Mouse (Mus musculus) brain, embryonic 14.5 days (tissue): ENCODE data around the gene 3110082I17Rik. TPM values are rescaled to one million over a fixed set of nuclear protein-coding genes. Genes with fewer than 3 reads are reported as not detected.
"Not testable (repeated sequence)": the region's sequence is repeated elsewhere in the genome, so short reads cannot be mapped to it uniquely, and the experiment has no call there.

Experiments
- DNase-seq: peaks from one replicate; pipeline ENCODE4 v3.0.0-alpha.2; 2011; ENCODE audit warnings: low read depth
- CTCF ChIP-seq: fragments of 200-500 bp; IDR thresholded peaks from 2 replicates; pipeline ENCODE4 v1.5.1; 2012; ENCODE audit warnings: inconsistent platforms, mild to moderate bottlenecking, moderate library complexity, borderline replicate concordance; ENCODE audit not compliant: insufficient read depth, insufficient read length; ENCODE audit errors: extremely low read depth
- POLR2A ChIP-seq: fragments of 200-500 bp; IDR thresholded peaks from 2 replicates; pipeline ENCODE4 v1.6.1; 2012; ENCODE audit warnings: mild to moderate bottlenecking, inconsistent platforms, borderline replicate concordance; ENCODE audit not compliant: poor library complexity, insufficient read depth, insufficient read length, severe bottlenecking; ENCODE audit errors: extremely low read depth
- polyA plus RNA-seq: library from polyadenylated mRNA; depleted of rRNA; stranded (reverse); fragments of >200 nt; gene quantifications from 2 replicates; pipeline ENCODE4 v1.2.3, GENCODE M21; 2012

3110082I17Rik gene
- polyA plus RNA-seq, 1 experiment: 12.3 TPM

DNA sequence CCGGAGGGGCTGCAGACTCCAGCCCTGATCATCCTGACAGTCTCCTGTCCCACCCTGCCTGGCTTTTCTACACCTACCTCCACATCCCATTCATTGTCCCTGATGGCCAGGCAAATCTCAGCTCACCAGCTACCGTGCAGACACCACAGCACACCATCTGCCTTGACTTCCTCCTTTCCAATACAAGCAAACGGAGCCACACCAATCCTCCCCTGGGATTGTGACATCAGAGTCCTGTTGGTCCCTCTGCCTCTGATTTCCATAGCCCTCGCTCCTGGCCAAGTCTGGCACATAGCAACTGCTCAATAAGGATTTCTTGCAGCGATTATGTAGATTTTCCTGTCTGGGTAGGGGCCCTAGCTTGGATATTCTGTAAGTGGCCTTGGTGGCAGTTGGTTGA, 109.2 kb downstream of the 3110082I17Rik start, which contains the start of gene Cox19:
Gene Cox19, minus strand, starts transcription at position 285 of the 400 bp plus-strand sequence.
- DNase-seq: peak; percentile 12
- TF ChIP-seq POLR2A (no peak), CTCF (no peak)

DNA sequence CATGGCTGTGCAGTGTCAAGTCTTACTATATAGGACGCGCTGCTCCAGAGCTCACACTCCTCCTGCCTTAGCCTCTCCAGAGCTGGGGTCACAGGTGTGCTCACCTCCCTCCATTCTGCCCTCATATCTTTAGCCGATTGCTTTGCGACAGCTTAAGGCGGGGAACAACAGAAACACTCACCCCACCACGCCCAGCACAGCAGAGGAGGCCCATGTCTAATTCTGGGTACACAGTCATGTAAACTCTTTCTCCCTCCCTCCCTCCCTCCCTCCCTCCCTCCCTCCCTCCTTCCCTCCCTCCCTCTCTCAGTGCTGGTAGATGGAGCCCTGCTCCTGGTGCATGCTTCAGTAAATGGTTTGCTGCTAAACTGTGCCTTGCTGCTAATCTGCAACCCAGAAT, 110.6 kb downstream of the 3110082I17Rik start:
- DNase-seq: no peak
- TF ChIP-seq POLR2A (no peak), CTCF (no peak)

DNA sequence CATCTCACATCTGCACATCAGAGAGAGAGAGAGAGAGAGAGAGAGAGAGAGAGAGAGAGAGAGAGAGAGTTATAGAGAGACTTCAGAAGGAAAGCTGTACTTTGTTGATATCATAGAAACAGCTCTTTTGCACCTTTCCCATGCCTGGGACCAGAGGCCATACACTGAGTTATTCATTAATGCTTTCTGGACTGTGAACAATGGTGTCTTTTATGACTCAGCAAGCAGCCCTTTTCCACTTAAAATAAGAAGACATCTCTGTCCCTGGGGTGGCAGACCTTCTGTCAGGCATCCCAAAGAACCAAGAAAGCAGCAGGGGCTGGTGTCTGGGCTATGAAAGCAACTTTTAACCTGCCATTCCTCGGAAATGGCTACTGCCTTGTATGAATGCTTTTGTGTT, 113.1 kb downstream of the 3110082I17Rik start:
- TF ChIP-seq CTCF: no peak
- TF ChIP-seq POLR2A: no peak
- no peak for DNase-seq

DNA sequence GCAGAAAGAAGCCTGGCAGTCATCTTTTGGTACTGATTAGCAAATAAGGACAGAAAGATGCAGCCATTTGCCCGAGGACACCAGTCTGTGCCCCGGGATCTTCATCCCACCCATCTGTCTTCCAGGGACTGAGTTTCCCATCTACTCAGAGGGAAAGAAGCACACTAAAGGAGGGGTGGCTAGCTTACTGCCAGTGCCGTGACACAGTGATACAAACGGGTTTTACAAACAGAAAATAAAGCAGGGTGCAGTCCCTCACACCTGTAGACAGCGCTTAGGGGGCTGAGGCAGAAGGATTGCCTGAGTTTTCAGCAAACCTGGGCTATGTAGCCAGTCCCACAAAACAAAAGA, 115.0 kb downstream of the 3110082I17Rik start:
- no peak for DNase-seq
- TF ChIP-seq POLR2A: no peak
- no peak for TF ChIP-seq CTCF

DNA sequence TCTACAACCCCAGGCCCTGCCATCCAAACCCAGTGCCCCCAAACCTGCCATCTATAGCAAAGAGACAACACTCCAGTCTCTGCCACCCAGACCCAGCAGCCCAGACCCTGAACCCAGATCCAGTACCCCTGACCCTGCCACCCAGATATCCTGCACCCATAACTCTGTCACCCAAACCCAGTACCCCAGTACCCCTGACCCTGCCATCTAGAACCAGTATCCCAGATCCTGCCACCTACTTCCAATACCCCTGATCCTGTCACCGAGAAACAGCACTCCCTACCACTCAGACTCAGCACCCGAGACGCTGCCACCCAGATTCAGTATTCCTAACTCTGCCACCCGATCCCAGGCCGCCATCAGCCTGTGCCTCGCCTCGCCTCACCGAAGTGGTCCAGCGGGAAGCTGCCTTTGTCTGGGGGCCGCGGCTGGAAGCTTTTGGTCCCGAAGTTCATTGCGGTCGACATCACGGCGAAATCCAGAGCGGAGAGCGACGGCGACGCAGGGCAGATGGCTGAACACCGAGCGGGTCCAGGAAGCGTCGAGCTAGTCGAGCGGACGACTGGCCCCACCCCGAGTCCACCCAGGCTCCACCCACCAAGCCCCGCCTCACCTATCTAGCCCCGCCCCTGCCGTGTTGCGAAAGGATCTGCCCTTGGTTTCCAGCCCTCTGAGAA, 115.5 kb downstream of the 3110082I17Rik start:
- TF ChIP-seq CTCF (no peak), POLR2A (peak; percentile 50; the same call in 1 of the 2 replicates)
- DNase-seq: peak; percentile 97

DNA sequence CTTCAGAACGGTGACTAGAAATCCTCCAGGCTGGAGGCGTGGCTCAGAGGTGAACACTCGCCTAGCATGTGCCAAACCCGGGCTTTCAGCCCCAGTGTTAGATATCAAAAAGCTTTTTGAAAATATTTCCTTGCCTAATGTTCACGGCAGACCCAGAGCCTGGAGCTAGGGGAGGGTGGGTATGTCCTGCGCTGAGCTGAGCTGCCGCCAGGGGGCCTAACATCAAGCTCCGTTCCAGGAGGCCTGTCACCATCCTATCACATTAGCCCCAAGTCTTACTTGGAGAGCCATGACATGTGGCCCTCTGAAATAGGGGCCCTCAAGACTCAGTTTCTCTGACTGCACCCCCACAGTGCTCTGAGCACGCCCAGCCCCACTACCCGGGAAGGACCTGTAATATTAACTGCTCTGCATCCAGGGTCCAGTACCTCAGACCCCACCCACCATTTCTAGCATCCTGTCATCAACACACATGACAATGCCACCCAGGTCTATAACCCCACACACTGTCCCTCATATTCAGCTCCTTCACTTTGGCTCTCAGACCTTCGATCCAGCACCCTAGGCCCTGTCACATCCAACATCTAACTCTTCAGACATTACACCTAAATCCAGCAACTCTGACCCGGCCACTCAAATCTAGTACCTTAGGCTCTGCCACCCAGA, 116.2 kb downstream of the 3110082I17Rik start:
- TF ChIP-seq POLR2A (no peak), CTCF (peak; percentile 97)
- DNase-seq: peak; percentile 90

DNA sequence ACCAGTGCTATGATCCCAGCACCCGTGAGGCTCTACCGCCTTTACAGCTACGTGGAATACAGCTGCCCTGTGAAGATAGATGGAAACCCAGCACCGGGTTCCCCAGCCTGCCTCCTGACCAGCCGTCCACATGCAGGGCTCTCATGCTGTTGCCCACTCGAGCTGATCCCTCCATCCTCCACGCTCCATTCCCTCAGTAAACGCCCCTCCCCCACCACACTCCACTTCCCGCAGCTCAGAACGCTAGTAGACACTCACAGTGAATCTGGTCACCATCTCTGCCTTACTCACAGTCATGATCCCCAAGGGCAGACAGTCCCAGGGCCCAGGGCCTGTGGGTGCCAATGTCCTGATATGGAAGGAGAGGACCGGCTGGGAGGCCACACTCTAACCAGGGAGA, 121.4 kb downstream of the 3110082I17Rik start:
- TF ChIP-seq POLR2A (no peak), CTCF (no peak)
- no peak for DNase-seq

DNA sequence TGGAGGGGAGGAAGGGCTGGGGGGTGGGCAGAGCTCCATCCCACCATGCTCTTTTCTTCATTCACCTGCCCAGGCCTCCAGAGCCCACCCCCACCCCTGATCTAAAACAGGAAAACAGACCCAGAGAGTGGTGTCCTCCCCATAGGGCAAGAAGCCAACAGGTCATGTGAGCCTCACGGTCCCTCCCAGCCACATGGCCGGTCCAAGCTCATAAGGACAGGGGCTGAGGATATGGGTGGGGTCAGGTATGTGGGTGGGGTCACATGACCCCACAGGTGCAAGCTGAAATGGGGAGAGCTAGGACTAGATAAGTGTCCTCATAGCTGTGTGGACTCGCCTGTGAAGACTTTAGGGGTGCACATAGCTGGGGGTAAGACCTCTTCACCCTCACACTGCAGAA, 121.9 kb downstream of the 3110082I17Rik start:
- no peak for DNase-seq
- TF ChIP-seq POLR2A (no peak), CTCF (no peak)

DNA sequence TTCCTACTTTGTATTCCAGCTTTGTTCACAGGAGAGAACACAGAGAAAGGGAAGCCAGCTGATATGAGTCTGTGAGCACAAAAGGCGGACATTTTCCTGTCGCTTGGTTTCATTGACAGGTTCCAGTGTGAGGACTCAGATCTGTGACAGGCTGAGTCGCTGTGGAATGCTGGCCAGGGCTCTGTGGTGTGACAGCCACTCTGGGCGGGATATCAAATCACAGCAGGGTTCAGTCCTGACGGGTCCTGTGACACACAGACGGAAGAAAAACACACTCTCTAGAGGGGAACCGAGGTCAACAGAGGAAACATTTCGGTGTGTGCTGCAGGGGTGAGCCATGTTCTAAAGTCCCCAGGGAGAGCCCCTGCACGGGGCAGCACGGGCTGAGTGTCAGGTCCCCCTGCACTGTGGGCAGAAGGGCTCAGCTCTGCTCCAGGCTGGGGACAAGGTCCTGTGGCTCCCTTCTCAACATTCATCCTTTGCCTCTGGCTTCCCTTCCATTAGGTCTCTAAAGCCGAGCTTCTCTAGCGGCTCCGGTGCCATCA, 122.4 kb downstream of the 3110082I17Rik start:
- DNase-seq: no peak
- TF ChIP-seq CTCF: no peak
- no peak for TF ChIP-seq POLR2A

DNA sequence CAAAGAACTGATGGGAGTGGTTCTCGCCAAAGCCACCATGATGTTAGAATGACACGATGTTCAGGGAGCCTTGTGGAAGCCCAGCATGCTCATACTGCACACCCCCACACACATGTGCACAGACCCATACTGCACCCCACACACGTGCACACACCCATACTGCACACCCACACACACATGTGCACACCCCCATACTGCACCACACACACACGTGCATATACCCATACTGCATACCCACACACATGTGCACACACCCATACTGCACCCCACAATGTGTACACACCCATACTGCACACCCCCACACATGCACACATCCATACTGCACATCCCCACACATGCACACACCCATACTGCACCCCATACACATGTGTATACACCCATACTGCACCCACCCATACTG, 124.7 kb downstream of the 3110082I17Rik start:
- DNase-seq: no peak
- TF ChIP-seq CTCF: no peak
- TF ChIP-seq POLR2A: no peak

DNA sequence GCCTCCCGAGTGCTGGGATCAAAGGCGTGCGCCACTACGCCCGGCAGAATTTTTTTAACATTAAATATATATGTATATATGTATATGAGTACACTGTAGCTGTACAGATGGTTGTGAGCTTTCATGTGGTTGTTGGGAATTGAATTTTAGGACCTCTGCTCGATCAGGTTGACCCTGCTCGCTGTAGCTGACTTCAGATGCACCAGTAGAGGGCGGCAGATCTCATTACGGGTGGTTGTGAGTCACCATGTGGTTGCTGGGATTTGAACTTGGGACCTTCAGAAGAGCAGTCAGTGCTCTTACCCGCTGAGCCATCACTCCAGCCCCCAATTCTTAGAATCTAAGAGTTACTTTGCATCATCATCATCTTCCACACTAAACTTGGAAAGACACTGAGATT, 125.9 kb downstream of the 3110082I17Rik start:
- not testable (repeated sequence) for DNase-seq
